Mouse (Mus musculus): ENCODE measurements around the gene Ptgr1. TPM values are rescaled to one million over a fixed set of nuclear protein-coding genes. Genes with fewer than 3 reads are reported as not detected.
A peak's percentile ranks its signal among the peaks of the same experiment; 100 is the strongest.

Gene Ptgr1
- total RNA-seq, 1 experiment from 2014 or later: 9.4 TPM

GRCm38 (mm10) chr4:58992195-58992594, 5.3 kb upstream of the Ptgr1 start:
- ATAC-seq (replicated peaks; ENCODE audit: low read depth, poor library complexity, severe bottlenecking): no peak

GRCm38 (mm10) chr4:58990609-58991434, 3.9 kb upstream of the Ptgr1 start:
- peak; percentile 22; the same call in 1 of the 2 replicates for ATAC-seq (replicated peaks; ENCODE audit: low read depth, poor library complexity, severe bottlenecking)

GRCm38 (mm10) chr4:58989303-58989898, 2.5 kb upstream of the Ptgr1 start:
- no peak for ATAC-seq (replicated peaks; ENCODE audit: low read depth, poor library complexity, severe bottlenecking)

GRCm38 (mm10) chr4:58985157-58985648, 1.7 kb downstream of the Ptgr1 start:
- peak; percentile 69 for ATAC-seq (replicated peaks; ENCODE audit: low read depth, poor library complexity, severe bottlenecking)

GRCm38 (mm10) chr4:58982806-58983205, 4.1 kb downstream of the Ptgr1 start:
- no peak for ATAC-seq (replicated peaks; ENCODE audit: low read depth, poor library complexity, severe bottlenecking)

- no peak for ATAC-seq (replicated peaks; ENCODE audit: low read depth, poor library complexity, severe bottlenecking)
These were observed 5.5 kb downstream of the Ptgr1 start for GRCm38 (mm10) chr4:58981421-58981820.

GRCm38 (mm10) chr4:58975711-58976110, 11.2 kb downstream of the Ptgr1 start:
- ATAC-seq (replicated peaks; ENCODE audit: low read depth, poor library complexity, severe bottlenecking): no peak

- ATAC-seq (replicated peaks; ENCODE audit: low read depth, poor library complexity, severe bottlenecking): peak; percentile 56; the same call in 1 of the 2 replicates
These were observed 16.2 kb downstream of the Ptgr1 start for GRCm38 (mm10) chr4:58970678-58971077.

GRCm38 (mm10) chr4:58965136-58965535, 21.8 kb downstream of the Ptgr1 start:
- no peak for ATAC-seq (replicated peaks; ENCODE audit: low read depth, poor library complexity, severe bottlenecking)

GRCm38 (mm10) chr4:58963271-58963670, 23.6 kb downstream of the Ptgr1 start:
- ATAC-seq (replicated peaks; ENCODE audit: low read depth, poor library complexity, severe bottlenecking): no peak

GRCm38 (mm10) chr4:58961719-58962118, 25.2 kb downstream of the Ptgr1 start:
- no peak for ATAC-seq (replicated peaks; ENCODE audit: low read depth, poor library complexity, severe bottlenecking)

GRCm38 (mm10) chr4:58952630-58953029, 34.3 kb downstream of the Ptgr1 start:
- ATAC-seq (replicated peaks; ENCODE audit: low read depth, poor library complexity, severe bottlenecking): no peak

- ATAC-seq (replicated peaks; ENCODE audit: low read depth, poor library complexity, severe bottlenecking): no peak
These were observed 38.5 kb downstream of the Ptgr1 start for GRCm38 (mm10) chr4:58948391-58948790.

GRCm38 (mm10) chr4:58944695-58945094, 42.2 kb downstream of the Ptgr1 start:
- ATAC-seq (replicated peaks; ENCODE audit: low read depth, poor library complexity, severe bottlenecking): no peak

- no peak for ATAC-seq (replicated peaks; ENCODE audit: low read depth, poor library complexity, severe bottlenecking)
These were observed 42.7 kb downstream of the Ptgr1 start for GRCm38 (mm10) chr4:58944206-58944553.

- ATAC-seq (replicated peaks; ENCODE audit: low read depth, poor library complexity, severe bottlenecking): peak; percentile 78
These were observed 43.3 kb downstream of the Ptgr1 start, which contains the start of gene Zkscan16 for GRCm38 (mm10) chr4:58943420-58944205. TSS of gene Zkscan16 (plus strand) at chr4:58943628.

- ATAC-seq (replicated peaks; ENCODE audit: low read depth, poor library complexity, severe bottlenecking): no peak
These were observed 44.0 kb downstream of the Ptgr1 start for GRCm38 (mm10) chr4:58942942-58943341.

GRCm38 (mm10) chr4:58941638-58942037, 45.3 kb downstream of the Ptgr1 start:
- ATAC-seq (replicated peaks; ENCODE audit: low read depth, poor library complexity, severe bottlenecking): no peak

GRCm38 (mm10) chr4:58935846-58936245, 51.1 kb downstream of the Ptgr1 start:
- ATAC-seq (replicated peaks; ENCODE audit: low read depth, poor library complexity, severe bottlenecking): no peak

- ATAC-seq (replicated peaks; ENCODE audit: low read depth, poor library complexity, severe bottlenecking): peak; percentile 99
These were observed 52.0 kb downstream of the Ptgr1 start for GRCm38 (mm10) chr4:58934746-58935476.
